Mouse (Mus musculus) MN1 (cell line): ENCODE data around the gene Nhej1.

Experiments used
- DNase-seq: peaks from one replicate; pipeline ENCODE4 v3.0.0-alpha.2; 2016; ENCODE audit warnings: low spot score

The Nhej1 gene

DNA sequence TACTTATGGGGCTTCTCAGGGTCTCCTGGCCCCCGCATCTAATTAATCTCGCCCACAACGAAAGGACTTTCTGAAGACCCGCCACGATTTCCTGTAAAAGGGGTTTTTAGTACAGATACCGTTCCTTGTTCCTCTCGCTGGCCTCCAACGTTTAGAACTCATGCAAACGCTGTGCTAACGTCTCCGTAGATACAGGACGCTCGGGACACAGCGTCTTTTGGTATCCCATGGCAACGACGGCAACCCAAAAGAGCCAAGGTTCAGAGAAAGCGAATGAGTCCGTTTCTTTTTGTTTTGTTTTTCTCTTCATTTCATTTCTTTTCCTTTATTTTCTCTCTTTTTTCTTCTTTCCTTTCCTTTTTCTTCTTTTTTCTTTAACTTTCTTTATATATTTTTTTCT lies 189.6 kb downstream of the Nhej1 start, which contains the start of gene Cfap65:
Gene Cfap65 (minus strand): TSS at position 198 of the 400 bp plus-strand sequence.
- no peak for DNase-seq

DNA sequence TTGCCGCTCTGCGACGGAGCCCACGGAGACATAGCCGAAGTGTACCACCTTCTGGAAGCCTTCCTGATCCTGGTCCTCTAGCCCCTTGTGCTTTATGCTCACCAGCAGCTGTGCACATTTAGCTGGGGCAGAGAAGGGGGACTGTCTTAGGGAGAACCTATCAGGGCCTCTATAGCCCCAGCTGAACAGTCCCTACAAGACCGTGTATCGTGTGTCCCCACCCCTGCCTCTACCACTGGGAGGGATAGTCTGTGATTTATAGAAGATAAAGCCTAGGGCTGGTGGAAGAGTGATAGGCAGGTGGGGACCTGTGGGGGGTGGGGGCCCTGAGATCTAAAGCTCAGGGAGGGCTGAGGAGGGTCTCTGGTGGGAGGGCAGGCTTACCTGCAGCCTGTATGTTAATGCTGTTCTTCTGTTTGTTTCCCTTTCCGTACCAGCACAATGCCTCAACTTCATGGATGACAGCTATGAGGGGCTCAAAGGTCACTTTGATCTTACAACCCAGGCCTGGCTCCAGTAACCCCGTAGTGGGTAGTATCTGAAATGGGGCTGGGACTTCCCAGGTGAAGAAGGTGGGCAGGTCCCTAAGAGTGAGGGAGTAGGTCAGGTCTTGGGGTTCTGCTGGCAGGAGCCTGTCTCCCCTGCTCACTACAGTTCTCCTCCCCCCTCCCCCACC lies 197.2 kb downstream of the Nhej1 start:
- no peak for DNase-seq

DNA sequence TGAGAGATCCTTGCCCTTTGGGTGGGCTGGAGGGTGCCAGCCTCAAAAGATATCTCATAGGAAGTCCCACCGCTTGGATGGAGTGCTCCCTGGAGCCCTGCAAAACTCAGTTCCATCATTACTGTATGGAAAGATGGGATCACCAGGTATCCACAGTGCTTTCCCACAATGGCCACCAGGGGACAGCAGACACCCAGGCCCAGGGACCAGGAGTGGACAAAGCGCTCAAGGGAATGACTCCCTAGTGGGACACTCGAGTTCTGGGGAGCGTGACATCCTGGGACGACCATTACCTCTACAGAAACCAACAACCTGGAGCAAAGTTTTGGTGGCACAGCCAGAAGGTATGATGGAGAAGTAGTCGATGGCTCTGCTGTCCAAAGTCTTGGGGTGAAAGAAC lies 198.3 kb downstream of the Nhej1 start:
- peak; percentile 73 for DNase-seq

DNA sequence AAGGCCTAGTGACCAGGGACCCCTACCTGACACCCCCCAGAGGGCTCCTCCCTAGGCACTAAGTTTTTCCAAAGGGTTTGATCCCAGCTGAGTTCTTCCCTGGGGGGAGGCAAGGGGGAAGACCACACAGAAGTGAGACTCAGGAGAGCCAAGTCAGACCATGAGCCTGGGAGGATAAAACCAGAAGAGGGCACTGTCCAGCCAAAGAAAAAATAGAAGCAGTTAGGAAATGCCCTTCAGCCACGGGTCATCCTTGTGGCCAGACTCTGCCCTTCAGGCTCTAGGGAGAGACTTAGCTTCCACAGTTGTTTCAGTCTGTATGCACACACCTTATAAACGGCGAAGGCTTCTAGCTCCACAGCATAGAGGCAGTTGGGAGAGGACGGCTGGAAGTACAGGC lies 200.5 kb downstream of the Nhej1 start:
- peak; percentile 23 for DNase-seq
